Mouse (Mus musculus) layer of hippocampus, adult 18-20 months (tissue): ENCODE measurements around the gene Zfp784. TPM values are rescaled to one million over a fixed set of nuclear protein-coding genes. Genes with fewer than 3 reads are reported as not detected.
"Not testable (repeated sequence)": the region's sequence is repeated elsewhere in the genome, so short reads cannot be mapped to it uniquely, and the experiment has no call there.

ENCODE experiments used
- DNase-seq, 2 experiments: peaks; one replicate each; pipeline ENCODE4 v3.0.0; 2022; ENCODE audit warnings: low spot score in 2 of 2
- long read RNA-seq: library from polyadenylated mRNA; stranded (forward); transcript quantifications from one replicate; pipeline ENCODE4 v2.0.0, GENCODE M21; 2021
- total RNA-seq, 2 experiments: library from RNA; stranded (reverse); gene quantifications; 2 replicates each; pipeline ENCODE4 v1.2.3; 2021

The Zfp784 gene
- total RNA-seq = 1 to 10 TPM; 4.3 to 5.1 TPM
- long read RNA-seq, partial matches to known transcripts = 0 of 3 reads
- long read RNA-seq, other reads (novel, unspliced or antisense) = 0 of 3 reads

- DNase-seq = peak; percentile 89 to 93
These were observed at the start of gene Zfp784 for GRCm38 (mm10) chr7:5038109-5038732. TSS of gene Zfp784 (minus strand) at chr7:5038446.

- no peak for DNase-seq
These were observed 49.6 kb upstream of the Zfp784 start for GRCm38 (mm10) chr7:5087886-5088285.

- no peak for DNase-seq
These were observed 48.7 kb upstream of the Zfp784 start for GRCm38 (mm10) chr7:5086921-5087440.

DNA sequence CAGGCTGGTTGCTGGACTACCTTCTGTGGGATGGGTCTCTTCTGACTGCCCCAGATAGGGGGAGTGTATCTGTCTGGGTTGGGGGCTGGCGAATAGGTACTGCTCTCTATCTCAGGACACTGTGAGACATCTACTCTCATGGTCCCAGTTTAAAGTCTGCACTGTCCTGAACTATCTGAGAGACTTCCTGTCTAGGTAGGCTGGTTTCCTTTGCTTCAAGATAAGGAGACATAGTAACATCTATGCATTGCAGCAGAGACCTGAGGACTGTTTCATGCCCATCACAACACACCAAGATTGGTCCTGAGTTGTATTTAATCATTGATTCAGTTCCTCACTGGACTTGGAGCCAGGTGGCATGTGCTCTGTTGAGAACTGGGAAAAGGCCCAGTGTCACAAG lies 47.3 kb upstream of the Zfp784 start:
- DNase-seq = no peak

- no peak for DNase-seq
These were observed 45.3 kb upstream of the Zfp784 start for GRCm38 (mm10) chr7:5083325-5084105.

DNA sequence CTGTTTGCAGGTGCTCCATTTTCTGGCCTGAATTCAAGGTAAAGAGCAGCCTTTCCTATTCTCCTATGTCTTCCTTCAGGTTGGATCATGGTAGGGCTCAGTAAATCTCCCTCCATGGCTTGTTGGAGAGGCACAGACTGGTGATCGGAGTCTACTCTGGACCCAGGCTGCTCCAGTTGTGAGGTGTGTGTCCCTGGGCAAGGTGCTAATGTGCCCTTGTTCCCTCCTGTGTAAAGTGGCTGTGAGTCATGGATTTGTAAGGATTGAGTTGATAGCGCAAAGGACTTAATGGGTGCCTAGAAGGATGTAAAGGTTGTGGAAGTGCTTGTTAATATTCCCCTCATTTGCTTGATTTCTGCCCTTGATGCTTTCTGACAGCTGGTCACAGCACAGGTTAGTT lies 43.7 kb upstream of the Zfp784 start:
- DNase-seq = no peak

GRCm38 (mm10) chr7:5081241-5081640 lies 43.0 kb upstream of the Zfp784 start:
- peak in 1 of 2 experiments; percentile 50 for DNase-seq

GRCm38 (mm10) chr7:5080815-5081214 lies 42.6 kb upstream of the Zfp784 start:
- no peak for DNase-seq

- peak; percentile 97 for DNase-seq
These were observed 41.9 kb upstream of the Zfp784 start, which contains the start of gene Epn1 for GRCm38 (mm10) chr7:5080010-5080751. TSS of gene Epn1 (plus strand) at chr7:5080235.

- DNase-seq = not testable (repeated sequence)
These were observed 41.2 kb upstream of the Zfp784 start for GRCm38 (mm10) chr7:5079365-5080009.

- DNase-seq = no peak
These were observed 38.7 kb upstream of the Zfp784 start for GRCm38 (mm10) chr7:5076931-5077330.

- no peak for DNase-seq
These were observed 36.7 kb upstream of the Zfp784 start for GRCm38 (mm10) chr7:5074984-5075383.

GRCm38 (mm10) chr7:5073586-5073985 lies 35.3 kb upstream of the Zfp784 start:
- no peak for DNase-seq

DNA sequence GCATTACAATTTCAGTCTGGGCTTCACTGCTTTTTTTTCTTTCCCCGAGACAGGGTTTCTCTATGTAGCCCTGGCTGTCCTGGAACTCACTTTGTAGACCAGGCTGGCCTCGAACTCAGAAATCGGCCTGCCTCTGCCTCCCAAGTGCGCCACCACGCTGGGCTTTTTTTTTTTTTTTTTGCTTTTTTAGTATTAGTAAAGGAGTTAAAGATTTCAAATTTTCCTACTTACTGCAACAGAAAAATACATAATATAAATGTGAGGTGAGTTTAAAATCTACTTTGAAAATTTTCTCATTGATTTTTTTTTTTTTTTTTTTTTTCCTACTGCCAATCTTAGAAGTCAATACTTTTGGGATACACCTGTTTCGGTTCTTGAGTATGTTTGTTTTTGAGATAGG lies 26.6 kb upstream of the Zfp784 start:
- no peak for DNase-seq

DNA sequence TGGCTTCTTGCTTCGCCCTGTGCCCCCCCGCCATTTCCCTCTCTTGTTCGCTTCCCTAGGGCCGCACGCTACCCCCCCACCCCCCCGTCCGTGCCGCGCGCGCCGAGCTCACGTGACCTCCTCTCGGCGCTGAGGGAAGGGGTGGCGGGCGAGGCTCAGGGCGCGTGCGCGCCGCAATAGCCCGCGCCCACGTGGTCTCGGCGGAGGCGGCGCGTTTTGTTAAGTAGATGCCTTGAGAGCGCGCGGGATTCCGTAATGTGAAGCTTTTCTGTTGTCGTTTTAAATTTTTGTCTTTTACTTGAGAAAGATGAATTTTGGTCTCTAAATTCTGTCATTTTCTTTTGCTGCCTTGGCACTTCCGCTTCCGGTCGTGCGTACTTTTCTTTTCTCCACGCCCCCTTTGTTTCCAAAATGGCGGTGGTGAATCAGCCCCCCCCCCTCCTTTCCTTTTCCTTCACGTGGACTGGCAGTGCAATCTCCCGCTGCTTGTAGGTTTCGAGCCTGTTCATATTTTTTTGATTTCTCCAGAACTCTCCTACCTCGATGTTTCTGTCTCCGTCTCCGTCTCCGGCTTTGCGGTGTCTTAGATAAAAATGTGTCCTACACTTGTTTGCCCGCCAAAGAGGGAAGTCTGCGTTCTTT lies 24.2 kb upstream of the Zfp784 start:
- DNase-seq = no peak

DNA sequence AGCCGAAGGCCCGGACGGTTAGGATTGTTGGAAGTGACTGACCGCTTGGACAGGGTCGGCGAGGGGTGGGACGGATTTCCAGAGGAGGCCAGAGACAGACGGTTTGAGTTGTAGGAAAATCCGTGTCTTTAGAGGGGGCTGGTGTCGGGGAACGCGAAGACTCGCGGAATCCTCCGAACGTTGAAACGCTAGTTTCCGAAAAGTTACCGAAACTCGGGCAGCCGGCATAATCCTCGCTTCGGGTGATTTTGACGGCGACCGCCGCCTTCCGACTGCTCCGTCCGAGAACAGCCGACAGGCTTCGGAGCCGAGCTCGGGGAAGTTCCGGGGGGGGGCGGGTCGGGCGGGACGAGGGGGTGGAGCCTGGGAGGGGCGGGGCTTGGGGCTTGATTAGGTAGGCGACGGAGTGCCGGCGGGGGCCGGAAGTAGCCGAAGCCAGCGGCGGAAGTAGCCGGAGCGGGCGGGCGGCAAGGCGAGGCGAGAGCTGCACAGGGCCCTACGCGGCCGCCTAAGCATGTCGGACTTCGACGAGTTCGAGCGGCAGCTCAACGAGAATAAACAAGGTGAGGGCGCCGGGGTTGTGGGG lies 23.6 kb upstream of the Zfp784 start, which contains the start of gene U2af2:
TSS of gene U2af2 (plus strand) at position 370 of the 586 bp plus-strand sequence.
- DNase-seq = peak; percentile 89 to 95

DNA sequence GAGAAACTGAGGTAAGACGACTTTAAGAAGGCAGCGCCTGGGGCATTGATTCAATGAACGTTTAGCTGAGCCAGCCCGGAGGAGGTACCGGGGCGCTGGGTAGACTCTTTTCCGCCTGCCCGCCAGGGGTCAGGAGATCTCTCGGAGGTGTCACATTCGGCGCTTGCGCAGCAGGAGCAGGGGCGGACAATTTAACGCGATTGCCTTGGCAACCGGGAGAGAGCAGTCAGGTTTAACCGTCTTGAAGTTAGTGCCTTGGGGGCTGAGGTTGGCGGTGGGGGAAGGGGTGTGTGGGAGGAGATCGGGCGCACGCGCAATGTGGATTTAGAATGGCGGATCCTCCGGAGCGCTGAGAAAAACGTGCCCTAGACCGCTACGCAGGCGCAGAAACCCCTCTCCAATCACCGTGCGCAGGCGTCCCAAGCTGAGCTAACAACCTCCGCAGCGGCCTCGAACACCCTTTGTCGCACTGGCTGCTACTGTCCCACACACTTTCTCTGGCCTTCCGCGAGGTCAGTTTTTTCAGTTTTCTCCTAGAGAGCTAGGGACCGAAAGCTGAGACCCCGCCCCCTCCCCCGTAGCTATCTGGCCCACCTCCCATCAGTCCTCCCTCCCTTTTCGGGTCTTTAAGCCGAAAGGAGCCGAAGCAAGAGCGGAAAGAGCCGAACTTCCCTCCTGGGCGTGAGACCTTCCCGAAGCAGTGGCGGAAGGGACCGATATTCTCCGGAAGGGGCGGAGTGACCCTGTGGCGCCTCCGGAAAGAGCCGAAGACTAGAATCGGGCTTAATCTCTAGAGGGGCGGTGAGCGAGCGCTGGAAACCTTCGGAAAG lies 22.9 kb upstream of the Zfp784 start:
- DNase-seq = peak; percentile 97 to 100

DNA sequence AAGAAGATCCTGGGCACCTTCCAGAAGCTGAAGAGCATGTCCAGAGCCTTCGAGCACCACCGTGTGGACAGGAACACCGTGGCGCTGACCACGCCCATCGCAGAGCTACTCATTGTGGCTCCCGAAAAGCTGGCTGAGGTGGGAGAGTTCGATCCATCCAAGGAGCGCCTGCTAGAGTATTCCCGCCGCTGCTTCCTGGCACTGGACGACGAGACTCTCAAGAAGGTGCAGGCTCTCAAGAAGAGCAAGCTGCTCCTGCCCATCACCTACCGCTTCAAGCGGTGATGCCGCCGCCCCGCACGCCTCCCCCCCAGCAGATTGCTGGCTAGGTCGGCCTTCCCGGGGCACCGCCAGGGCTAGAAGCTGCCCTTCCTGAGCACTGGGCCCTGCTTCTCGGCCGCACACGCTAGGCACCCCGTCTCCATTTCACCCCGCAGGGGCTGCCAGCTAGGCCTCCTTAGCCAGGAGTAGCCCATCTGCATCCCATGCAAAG lies 22.0 kb upstream of the Zfp784 start:
- DNase-seq = peak in 1 of 2 experiments; percentile 79

DNA sequence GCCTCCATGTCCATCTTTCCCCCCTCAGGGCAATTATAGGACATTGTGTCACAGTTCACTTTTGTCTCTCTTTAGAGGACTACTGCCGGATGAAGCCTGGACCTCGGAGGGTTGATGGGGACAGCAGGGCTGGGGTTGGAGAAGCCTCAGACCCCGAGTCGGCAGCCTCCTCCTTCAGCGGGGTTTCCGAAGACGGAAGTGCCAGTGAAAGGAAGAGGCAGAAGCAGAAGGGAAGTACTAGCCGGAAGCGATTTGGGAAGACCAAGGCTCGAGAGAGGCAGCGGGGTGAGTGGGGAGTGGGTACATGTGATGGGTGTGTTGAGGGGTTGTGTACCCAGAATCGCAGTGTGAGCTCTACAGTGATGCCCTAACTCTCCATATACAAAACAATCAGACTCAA lies 21.2 kb upstream of the Zfp784 start:
- no peak for DNase-seq
